Mouse (Mus musculus) forebrain, embryonic 11.5 days (tissue): ENCODE data around the gene Sptan1. TPM values are rescaled to one million over a fixed set of nuclear protein-coding genes. Genes with fewer than 3 reads are reported as not detected.

Source experiments
- ATAC-seq: fragments of 200-750 bp; cut with Nextera tagmentation; replicated peaks from 2 replicates; pipeline ENCODE4 v1.8.0; 2017; ENCODE audit warnings: moderate TSS enrichment; ENCODE audit not compliant: low FRiP score
- DNase-seq: peaks from one replicate; pipeline ENCODE4 v3.0.0-alpha.2; 2017; ENCODE audit warnings: low spot score
- H3K27ac ChIP-seq: fragments of 300-500 bp; sonication (generic); 2 replicates; pipeline ENCODE4 v1.5.1; 2014; ENCODE audit warnings: low read depth, low read length
- H3K27me3 ChIP-seq: fragments of 300-500 bp; sonication (generic); 2 replicates; pipeline ENCODE4 v1.6.1; 2014; ENCODE audit warnings: mild to moderate bottlenecking, low read length, mixed read lengths; ENCODE audit not compliant: control insufficient read depth, insufficient read depth
- H3K36me3 ChIP-seq: fragments of 300-500 bp; sonication (generic); 2 replicates; pipeline ENCODE4 v1.6.1; 2014; ENCODE audit warnings: mild to moderate bottlenecking, low read length, moderate library complexity, mixed read lengths; ENCODE audit not compliant: control insufficient read depth, insufficient read depth
- H3K4me1 ChIP-seq: fragments of 300-500 bp; sonication (generic); replicated peaks from 2 replicates; pipeline ENCODE4 v1.6.1; 2014; ENCODE audit warnings: low read length, mixed read lengths; ENCODE audit not compliant: control insufficient read depth, insufficient read depth
- H3K4me2 ChIP-seq: fragments of 300-500 bp; sonication (generic); 2 replicates; pipeline ENCODE4 v1.6.1; 2014; ENCODE audit warnings: low read depth, mild to moderate bottlenecking, low read length, moderate library complexity, mixed read lengths; ENCODE audit not compliant: severe bottlenecking
- H3K4me3 ChIP-seq: fragments of 300-500 bp; sonication (generic); 2 replicates; pipeline ENCODE4 v1.5.1; 2014; ENCODE audit warnings: low read depth, low read length
- H3K9ac ChIP-seq: fragments of 300-500 bp; sonication (generic); 2 replicates; pipeline ENCODE4 v1.6.1; 2014; ENCODE audit warnings: low read length
- H3K9me3 ChIP-seq: fragments of 300-500 bp; sonication (generic); 2 replicates; pipeline ENCODE4 v1.6.1; 2016; ENCODE audit warnings: low read length, mixed read lengths; ENCODE audit not compliant: control insufficient read depth
- WGBS: fragments of 180-500 bp; shearing (Covaris S2); extraction: QIAGEN DNeasy Blood & Tissue Kit; methylation state at CpG from one replicate; pipeline ENCODE4 v1.1.7; 2014; 5-methylcytosine and 5-hydroxymethylcytosine counted together
- polyA plus RNA-seq: library from polyadenylated mRNA; unstranded; fragments of >200 nt; fragmentation: Nextera tagmentation; extraction: Ambion mirVana; gene quantifications from 2 replicates; pipeline ENCODE4 v1.2.1, GENCODE M21; 2014

Sptan1 gene
- polyA plus RNA-seq, 1 experiment from 2014 or later, result 135 TPM

DNA sequence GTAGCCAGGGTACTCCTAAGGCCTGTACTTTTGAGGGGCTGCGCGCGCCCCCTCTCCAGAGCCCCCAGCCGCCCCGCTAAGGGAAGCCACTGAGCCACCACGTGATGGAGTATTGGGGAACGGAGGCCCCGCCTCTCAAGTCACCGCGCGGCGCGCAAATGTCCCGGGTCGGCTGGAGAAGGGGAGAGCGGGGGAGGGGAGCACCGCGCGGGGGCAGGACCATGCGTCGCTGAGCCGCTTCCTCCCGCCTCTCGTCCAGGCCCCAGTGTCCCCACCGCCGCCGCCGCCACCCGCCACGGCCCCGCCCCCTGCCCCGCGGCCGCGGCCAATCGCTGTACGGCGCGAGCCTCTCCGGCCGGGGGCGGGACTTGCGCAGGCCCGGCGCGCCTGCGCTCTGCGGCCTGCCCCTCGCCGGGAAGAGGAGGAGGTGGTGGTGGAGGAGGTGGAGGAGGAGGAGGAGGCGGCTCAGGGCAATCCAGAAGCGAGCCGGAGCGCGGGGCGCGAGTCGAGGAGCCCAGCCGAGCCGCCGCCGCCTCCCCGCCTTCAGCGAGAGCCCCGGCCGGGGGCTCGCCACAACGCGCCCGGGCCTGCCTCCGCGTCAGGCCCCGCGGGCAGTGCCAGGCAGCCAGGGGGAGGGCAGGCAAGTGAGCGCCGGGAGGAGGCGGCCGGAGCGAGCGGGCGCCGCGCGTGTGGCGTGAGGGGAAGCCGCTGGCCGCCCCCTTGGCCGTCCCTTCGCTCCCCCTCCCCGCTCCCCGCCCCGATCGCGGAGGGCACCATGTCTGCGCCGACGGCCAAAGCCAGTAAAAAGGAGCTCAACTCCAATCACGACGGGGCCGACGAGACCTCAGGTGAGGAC, 100.9 kb downstream of the Sptan1 start:
- peaks cover 13% of the 10 kb centered on the region for H3K4me1 ChIP-seq
- H3K36me3 ChIP-seq, result peaks cover 15% of the 10 kb centered on the region; the same call in 1 of the 2 replicates
- under 1% methylated on average over 64 of the region's 101 CpGs for WGBS
- peak overlapping the region; percentile 67 for H3K4me2 ChIP-seq
- peak overlapping the region; percentile 100 for H3K4me3 ChIP-seq
- peak overlapping the region; percentile 100 for H3K9ac ChIP-seq
- peak overlapping the region; percentile 99 for H3K27ac ChIP-seq
- ATAC-seq (peak; percentile 93), DNase-seq (peak; percentile 99)
- no peaks in the 10 kb centered on the region for H3K9me3 ChIP-seq
- H3K27me3 ChIP-seq, result no peaks in the 10 kb centered on the region

DNA sequence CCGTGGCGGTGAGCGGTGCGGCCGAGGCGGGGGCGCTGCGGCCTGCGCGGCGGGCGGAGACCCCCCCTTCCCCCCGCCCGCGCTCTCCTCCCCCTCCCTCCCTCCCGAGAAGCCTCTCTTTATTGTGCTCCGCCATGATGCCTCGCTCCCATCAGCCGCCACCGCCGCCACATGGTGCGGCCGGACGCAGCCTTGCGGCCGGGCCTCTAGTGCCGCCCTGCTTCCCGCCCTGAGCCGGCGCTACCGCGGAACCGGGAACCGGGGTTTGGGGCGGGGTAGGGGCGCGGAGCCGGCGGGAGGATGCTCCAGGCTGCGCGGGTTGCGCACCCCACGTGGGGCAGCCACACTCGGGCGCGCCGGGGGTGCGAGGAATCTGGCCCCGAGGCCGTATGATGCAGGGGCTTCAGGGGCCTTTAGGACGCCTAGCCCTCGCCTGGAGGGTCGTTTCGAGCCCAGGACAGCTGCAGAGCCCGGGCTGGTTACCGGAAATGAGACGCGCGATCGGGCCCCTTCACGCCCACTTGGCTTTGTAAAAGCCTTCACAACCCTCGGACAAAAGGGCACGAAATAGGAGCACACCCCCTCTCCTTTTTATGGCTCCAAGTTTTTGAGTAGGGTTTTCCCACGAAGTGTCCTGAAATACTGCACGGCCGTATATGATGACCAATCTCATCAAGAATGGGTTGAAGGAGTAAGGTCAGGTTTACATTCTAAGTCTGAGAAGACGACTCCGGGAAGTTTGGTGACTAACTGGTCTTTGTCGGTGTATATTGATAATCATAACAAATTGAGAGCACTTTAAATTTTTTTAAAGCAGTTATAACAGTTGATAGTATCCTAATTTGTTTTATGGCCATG, 101.9 kb downstream of the Sptan1 start:
- 1% methylated on average over 65 of the region's 69 CpGs for WGBS
- H3K27me3 ChIP-seq, result no peaks in the 10 kb centered on the region
- peak overlapping the region; percentile 61 for H3K4me2 ChIP-seq
- H3K27ac ChIP-seq, result peak overlapping the region; percentile 99
- DNase-seq, result no peak
- peak overlapping the region; percentile 100 for H3K9ac ChIP-seq
- H3K4me1 ChIP-seq, result peaks cover 13% of the 10 kb centered on the region
- peaks cover 15% of the 10 kb centered on the region; the same call in 1 of the 2 replicates for H3K36me3 ChIP-seq
- H3K4me3 ChIP-seq, result peak overlapping the region; percentile 100
- no peaks in the 10 kb centered on the region for H3K9me3 ChIP-seq
- ATAC-seq, result peak; percentile 31

GRCm38 (mm10) chr2:30067962-30068361, 102.6 kb downstream of the Sptan1 start:
- ATAC-seq (no peak), DNase-seq (no peak)
- H3K27me3 ChIP-seq, result no peaks in the 10 kb centered on the region
- H3K9ac ChIP-seq, result peak overlapping the region; percentile 100
- WGBS, result 25% methylated on average over 7 of the region's 7 CpGs
- H3K36me3 ChIP-seq, result peaks cover 15% of the 10 kb centered on the region; the same call in 1 of the 2 replicates
- peaks cover 13% of the 10 kb centered on the region for H3K4me1 ChIP-seq
- peak overlapping the region; percentile 61 for H3K4me2 ChIP-seq
- no peak overlapping the region for H3K27ac ChIP-seq
- peak overlapping the region; percentile 100 for H3K4me3 ChIP-seq
- no peaks in the 10 kb centered on the region for H3K9me3 ChIP-seq

GRCm38 (mm10) chr2:30072875-30073274, 107.5 kb downstream of the Sptan1 start:
- Histone ChIP-seq H3K27ac (no peak overlapping the region), H3K4me1 (peaks cover 4% of the 10 kb centered on the region), H3K27me3 (no peaks in the 10 kb centered on the region), H3K4me2 (no peak overlapping the region), H3K9ac (no peak overlapping the region), H3K36me3 (peaks cover 15% of the 10 kb centered on the region; the same call in 1 of the 2 replicates), H3K4me3 (no peak overlapping the region), H3K9me3 (no peaks in the 10 kb centered on the region)
- no peak for DNase-seq
- ATAC-seq, result no peak
- 73% methylated on average over 7 of the region's 7 CpGs for WGBS

- Histone ChIP-seq H3K4me3 (no peak overlapping the region), H3K9ac (no peak overlapping the region), H3K27ac (no peak overlapping the region), H3K4me1 (peaks cover 5% of the 10 kb centered on the region), H3K4me2 (no peak overlapping the region), H3K9me3 (no peaks in the 10 kb centered on the region), H3K36me3 (peaks cover 14% of the 10 kb centered on the region; the same call in 1 of the 2 replicates), H3K27me3 (no peaks in the 10 kb centered on the region)
- ATAC-seq (no peak), DNase-seq (no peak)
- WGBS, result 72% methylated on average over 3 of the region's 3 CpGs
Measured at GRCm38 (mm10) chr2:30073285-30073684, 107.9 kb downstream of the Sptan1 start.

DNA sequence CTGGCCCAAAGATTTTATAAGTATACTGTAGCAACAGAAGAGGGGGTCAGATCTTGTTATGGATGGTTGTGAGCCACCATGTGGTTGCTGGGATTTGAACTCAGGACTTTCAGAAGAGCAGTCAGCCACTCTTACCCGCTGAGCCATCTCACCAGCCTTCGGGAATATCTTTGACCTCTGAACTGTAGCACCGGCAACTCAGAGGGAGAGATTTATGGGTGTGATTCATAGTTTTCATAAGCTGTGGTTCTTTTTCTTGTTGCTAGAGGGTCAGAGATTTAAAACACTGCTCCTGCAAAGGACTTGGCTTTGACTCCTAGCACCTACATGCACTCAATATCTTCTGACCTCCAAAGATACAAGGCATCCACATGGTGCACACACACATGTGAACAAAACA, 110.3 kb downstream of the Sptan1 start:
- Histone ChIP-seq H3K27ac (no peak overlapping the region), H3K4me3 (no peak overlapping the region), H3K9me3 (no peaks in the 10 kb centered on the region), H3K36me3 (peaks cover under 1% of the 10 kb centered on the region; the same call in 1 of the 2 replicates), H3K9ac (no peak overlapping the region), H3K27me3 (no peaks in the 10 kb centered on the region), H3K4me1 (peaks cover 5% of the 10 kb centered on the region), H3K4me2 (no peak overlapping the region)
- 86% methylated on average over 3 of the region's 3 CpGs for WGBS
- ATAC-seq, result no peak
- DNase-seq, result no peak

DNA sequence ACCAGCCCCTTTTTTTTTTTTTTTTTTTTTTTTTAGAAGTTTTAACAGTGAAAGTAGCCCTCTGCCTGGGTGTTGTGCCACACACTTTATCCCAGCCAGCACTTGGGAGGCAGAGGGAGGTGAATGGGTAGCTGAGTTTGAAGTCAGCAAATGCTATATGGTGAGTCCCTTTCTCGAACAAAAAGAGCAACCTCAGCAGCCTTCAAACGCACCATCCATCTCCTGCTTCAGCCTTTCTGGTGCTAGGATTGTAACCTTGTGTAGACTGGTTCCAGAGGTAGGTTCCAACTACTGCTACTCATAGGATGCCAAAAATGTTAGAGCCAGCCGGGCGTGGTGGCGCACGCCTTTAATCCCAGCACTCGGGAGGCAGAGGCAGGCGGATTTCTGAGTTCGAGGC, 111.1 kb downstream of the Sptan1 start:
- ATAC-seq (no peak), DNase-seq (no peak)
- H3K4me1 ChIP-seq, result peaks cover 5% of the 10 kb centered on the region
- no peak overlapping the region for H3K27ac ChIP-seq
- no peak overlapping the region for H3K4me3 ChIP-seq
- no peaks in the 10 kb centered on the region for H3K9me3 ChIP-seq
- no peak overlapping the region for H3K9ac ChIP-seq
- no peaks in the 10 kb centered on the region for H3K27me3 ChIP-seq
- H3K36me3 ChIP-seq, result no peaks in the 10 kb centered on the region
- H3K4me2 ChIP-seq, result no peak overlapping the region
- WGBS, result 92% methylated on average over 8 of the region's 9 CpGs

DNA sequence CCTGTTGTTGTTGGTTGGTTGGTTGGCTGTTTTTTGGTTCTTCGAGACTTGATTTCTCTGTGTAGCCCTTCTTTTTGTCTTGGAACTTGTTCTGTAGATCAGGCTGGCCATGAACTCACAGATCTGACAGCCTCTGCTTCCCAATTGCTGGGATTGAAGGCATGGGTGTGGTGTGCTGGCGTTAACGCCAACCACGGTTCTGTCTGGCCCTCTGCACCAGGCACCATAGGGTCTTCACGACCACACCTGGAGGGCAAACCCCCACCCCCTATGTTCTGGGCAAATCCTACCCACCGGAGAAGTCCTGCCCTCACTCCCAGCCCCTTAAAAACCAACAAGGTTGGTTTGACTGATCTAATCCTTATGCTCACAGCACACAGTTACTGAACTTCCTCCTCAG, 111.6 kb downstream of the Sptan1 start:
- H3K27ac ChIP-seq, result no peak overlapping the region
- H3K9ac ChIP-seq, result no peak overlapping the region
- no peak overlapping the region for H3K4me3 ChIP-seq
- ATAC-seq (0 out of 2 replicates have a peak, but pooled peaks have one; percentile 2), DNase-seq (no peak)
- 73% methylated on average over 6 of the region's 6 CpGs for WGBS
- H3K36me3 ChIP-seq, result no peaks in the 10 kb centered on the region
- peak overlapping the region; percentile 93; the same call in 1 of the 2 replicates for H3K4me2 ChIP-seq
- peaks cover 5% of the 10 kb centered on the region for H3K4me1 ChIP-seq
- no peaks in the 10 kb centered on the region for H3K9me3 ChIP-seq
- no peaks in the 10 kb centered on the region for H3K27me3 ChIP-seq
